Mouse (Mus musculus) thymus, adult 2 months (tissue): ENCODE data around the gene Epor.

Source experiments
- CTCF ChIP-seq: fragments of 200-500 bp; IDR thresholded peaks from 2 replicates; pipeline ENCODE4 v1.5.1; 2012; ENCODE audit warnings: mild to moderate bottlenecking, control low read depth, low read length, moderate library complexity, borderline replicate concordance; ENCODE audit not compliant: control insufficient read depth, poor library complexity, insufficient read depth; ENCODE audit errors: extremely low read depth
- POLR2A ChIP-seq: fragments of 200-500 bp; IDR thresholded peaks from 2 replicates; pipeline ENCODE4 v1.6.1; 2012; ENCODE audit warnings: mild to moderate bottlenecking, low read length, control low read depth, moderate library complexity; ENCODE audit not compliant: control insufficient read depth, poor library complexity, insufficient read depth; ENCODE audit errors: extremely low read depth

- 0 out of 2 replicates have a peak, but pooled peaks have one; percentile 35 for TF ChIP-seq CTCF
- no peak for TF ChIP-seq POLR2A
These were observed 768 bp downstream of the Epor start for GRCm38 (mm10) chr9:21962416-21963059.
